Mouse (Mus musculus): ENCODE data around the gene Amph.

GRCm38 (mm10) chr13:18914774-18915173 lies 33.2 kb upstream of the Amph start:
- no peak for TF ChIP-seq GATA1 (IDR thresholded peaks at IDR 0.05; ENCODE audit: borderline replicate concordance, low read length)
- TF ChIP-seq CTCF (IDR thresholded peaks at IDR 0.05; ENCODE audit: low read depth, low read length) = no peak
- TF ChIP-seq TAL1 (conservative IDR thresholded peaks at IDR 0.05; ENCODE audit: low read depth, low read length) = no peak

Data from G1E (cell line).